Mouse (Mus musculus): ENCODE measurements around the gene Ccdc12.

DNA sequence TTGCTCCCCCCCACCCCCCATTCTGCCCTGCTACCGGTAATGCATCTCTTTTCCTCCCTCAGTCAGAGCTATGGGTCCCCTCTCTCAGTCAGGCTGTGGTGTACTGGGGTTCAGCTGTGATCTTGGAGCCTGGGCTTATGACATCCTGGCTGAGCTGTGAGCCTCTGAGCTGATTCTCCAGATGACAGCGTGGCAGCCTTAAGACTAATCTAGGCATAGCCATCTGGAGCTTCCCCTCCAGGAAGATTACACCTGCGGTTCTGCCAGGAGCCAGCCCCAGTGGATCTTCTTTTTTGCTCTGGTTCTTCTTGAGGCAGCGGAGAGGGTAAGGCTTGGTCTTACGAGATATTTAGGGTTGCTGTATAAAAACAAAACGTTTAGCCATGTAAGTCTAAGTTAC, 55.7 kb downstream of the Ccdc12 start:
- TF ChIP-seq POLR2A (IDR thresholded peaks at IDR 0.05; ENCODE audit: low read depth, low read length) (no peak), CTCF (IDR thresholded peaks at IDR 0.05; ENCODE audit: borderline replicate concordance, insufficient read depth, low read length) (no peak)
